In the genomic region with DNA sequence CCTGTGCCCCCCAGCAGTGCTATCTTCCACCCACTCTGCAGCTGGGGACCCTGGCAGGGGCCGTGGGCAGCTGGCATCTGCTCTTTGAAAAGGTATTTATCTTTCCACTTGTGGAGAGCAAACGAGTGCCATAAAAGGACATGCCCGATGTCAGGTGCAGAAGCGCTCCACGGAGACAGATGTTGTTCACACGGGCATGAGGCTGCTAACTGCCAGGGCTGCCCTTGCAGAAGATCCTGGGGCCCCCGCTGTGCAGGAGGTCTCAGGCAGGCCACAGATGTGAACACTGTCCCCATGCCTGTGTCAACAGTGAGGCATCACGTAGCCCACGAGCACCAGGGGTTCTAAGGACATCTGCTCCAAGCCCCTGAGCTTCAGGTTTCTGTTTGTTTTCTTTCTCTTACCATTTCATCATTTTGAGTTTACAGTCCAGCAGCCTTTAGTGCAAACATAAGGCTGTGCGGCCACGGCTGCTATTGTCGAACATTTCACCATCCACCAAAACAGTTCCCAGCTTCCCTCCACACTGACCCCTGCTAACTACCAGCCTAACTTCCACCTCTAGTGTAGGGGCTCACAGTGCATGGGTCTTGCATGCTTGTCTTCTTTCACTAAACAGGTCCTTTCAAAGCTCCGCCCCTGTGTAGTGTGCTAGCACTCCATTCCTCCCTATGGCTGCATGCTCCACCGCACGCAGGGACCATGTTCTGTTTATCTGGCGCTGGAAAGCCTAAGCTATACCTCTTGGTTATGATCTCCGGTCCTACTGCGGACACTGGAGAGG, we compare ENCODE assay signal across 12 mouse cellular contexts. TPM values are rescaled to one million over a fixed set of nuclear protein-coding genes. Genes with fewer than 3 reads are reported as not detected.
DNase-seq lines count a peak whose midpoint lies in the region; ATAC-seq and TF ChIP-seq lines count a peak whose summit lies in the region.
"Had no signal": no experiment of that assay in that cellular context is flagged by ENCODE, and none has a peak within 500 bp of the region (broad histone marks: within the 10 kb centered on the region; RNA-seq: fewer than 3 reads in every experiment).

No protein-coding gene starts in this region.

- no peak for ATAC-seq in kidney, postnatal 0 days (replicated peaks; ENCODE audit: low FRiP score, low read depth)
- peak; percentile 72 for ATAC-seq in intestine, embryonic 16.5 days
- ATAC-seq in stomach, embryonic 15.5 days (ENCODE audit: insufficient read depth, low FRiP score, low read depth) = peak; percentile 71; the same call in 1 of the 2 replicates
- no peak for ATAC-seq in granulocyte monocyte progenitor cell, adult 5-6 weeks (replicated peaks; ENCODE audit: poor library complexity, severe bottlenecking)
- ATAC-seq: midbrain, embryonic 13.5 days had no signal

- H3K27ac ChIP-seq in kidney, postnatal 0 days = no peak overlapping the region
- H3K27ac ChIP-seq in intestine, embryonic 16.5 days (ENCODE audit: low read length) = peak overlapping the region; percentile 69
- peak overlapping the region; percentile 51 for H3K27ac ChIP-seq in stomach, embryonic 15.5 days
- H3K27ac ChIP-seq: embryonic facial prominence, embryonic 13.5 days; heart, adult 2 months; midbrain, embryonic 13.5 days had no signal

- no peaks in the 10 kb centered on the region for H3K9me3 ChIP-seq in kidney, postnatal 0 days (replicated peaks; ENCODE audit: low read length)
- H3K9me3 ChIP-seq in intestine, embryonic 16.5 days (ENCODE audit: control insufficient read depth, low read length) = no peaks in the 10 kb centered on the region
- no peaks in the 10 kb centered on the region for H3K9me3 ChIP-seq in stomach, embryonic 15.5 days
- H3K9me3 ChIP-seq: embryonic facial prominence, embryonic 13.5 days; midbrain, embryonic 13.5 days had no signal

- TF ChIP-seq CTCF in kidney, postnatal 0 days (IDR thresholded peaks at IDR 0.05; ENCODE audit: low read depth) = no peak

- H3K4me1 ChIP-seq in kidney, postnatal 0 days (replicated peaks; ENCODE audit: insufficient read depth, low read length) = peaks cover 22% of the 10 kb centered on the region; the same call in 1 of the 2 replicates
- peaks cover 26% of the 10 kb centered on the region for H3K4me1 ChIP-seq in intestine, embryonic 16.5 days (ENCODE audit: control insufficient read depth, insufficient read depth, low read length)
- H3K4me1 ChIP-seq in stomach, embryonic 15.5 days = peaks cover 22% of the 10 kb centered on the region

- no peak overlapping the region for H3K9ac ChIP-seq in kidney, postnatal 0 days (ENCODE audit: low read depth, low read length)
- no peak overlapping the region for H3K9ac ChIP-seq in intestine, embryonic 16.5 days (ENCODE audit: low read depth, low read length)
- H3K9ac ChIP-seq in stomach, embryonic 15.5 days = no peak overlapping the region
- H3K9ac ChIP-seq: embryonic facial prominence, embryonic 13.5 days; midbrain, embryonic 13.5 days had no signal

- no peaks in the 10 kb centered on the region for H3K27me3 ChIP-seq in kidney, postnatal 0 days (ENCODE audit: insufficient read depth, low read length)
- no peaks in the 10 kb centered on the region for H3K27me3 ChIP-seq in intestine, embryonic 16.5 days (replicated peaks; ENCODE audit: control insufficient read depth, insufficient read depth, low read length)
- no peaks in the 10 kb centered on the region for H3K27me3 ChIP-seq in stomach, embryonic 15.5 days (replicated peaks)
- H3K27me3 ChIP-seq: embryonic facial prominence, embryonic 13.5 days; midbrain, embryonic 13.5 days had no signal

- 25% methylated on average over 18 of the region's 18 CpGs for WGBS in kidney, postnatal 0 days
- WGBS in intestine, embryonic 16.5 days = 43% methylated on average over 18 of the region's 18 CpGs
- 43% methylated on average over 18 of the region's 18 CpGs for WGBS in stomach, embryonic 15.5 days

- H3K36me3 ChIP-seq in kidney, postnatal 0 days (ENCODE audit: insufficient read depth, low read length) = no peaks in the 10 kb centered on the region
- no peaks in the 10 kb centered on the region for H3K36me3 ChIP-seq in intestine, embryonic 16.5 days (ENCODE audit: control insufficient read depth, insufficient read depth, low read length)
- H3K36me3 ChIP-seq in stomach, embryonic 15.5 days = no peaks in the 10 kb centered on the region
- H3K36me3 ChIP-seq: embryonic facial prominence, embryonic 13.5 days; midbrain, embryonic 13.5 days had no signal

- DNase-seq in embryo, embryonic 10.5 days (ENCODE audit: low spot score) = peak; percentile 31
- no peak for DNase-seq in embryo, embryonic 9.5 days (ENCODE audit: extremely low spot score)
- DNase-seq in kidney, postnatal 0 days (ENCODE audit: low spot score) = no peak
- no peak for DNase-seq in kidney, postnatal 14 days
- no peak for DNase-seq in gastrocnemius, adult 18-20 months (ENCODE audit: low spot score)
- DNase-seq: layer of hippocampus, postnatal 36 days had no signal

- H3K4me2 ChIP-seq in kidney, postnatal 0 days (ENCODE audit: low read length) = 0 out of 2 replicates have a peak overlapping the region, but pooled peaks have one; percentile 16
- H3K4me2 ChIP-seq in intestine, embryonic 16.5 days (ENCODE audit: low read depth, low read length) = no peak overlapping the region
- H3K4me2 ChIP-seq in stomach, embryonic 15.5 days = peak overlapping the region; percentile 1; the same call in 1 of the 2 replicates
- H3K4me2 ChIP-seq: embryonic facial prominence, embryonic 13.5 days; midbrain, embryonic 13.5 days had no signal

- no peak overlapping the region for H3K4me3 ChIP-seq in kidney, postnatal 0 days (replicated peaks; ENCODE audit: low read depth, low read length)
- no peak overlapping the region for H3K4me3 ChIP-seq in intestine, embryonic 16.5 days (ENCODE audit: low read length)
- no peak overlapping the region for H3K4me3 ChIP-seq in stomach, embryonic 15.5 days (replicated peaks)
- H3K4me3 ChIP-seq: embryonic facial prominence, embryonic 13.5 days; heart, adult 2 months; midbrain, embryonic 13.5 days had no signal

RNA-seq across cellular contexts. Expression of gene Pitpnm2, which starts 17.0 kb away (rescaled TPM):
- 3.0 and 3.1 TPM in 2 replicates for polyA plus RNA-seq in kidney, postnatal 0 days (2015; fragmentation: Nextera tagmentation; extraction: Ambion mirVana)
- polyA plus RNA-seq in intestine, embryonic 16.5 days (2015; fragmentation: Nextera tagmentation; extraction: Ambion mirVana) = 1.8 and 2.4 TPM in 2 replicates
- polyA plus RNA-seq in stomach, embryonic 15.5 days (2015; fragmentation: Nextera tagmentation; extraction: Ambion mirVana) = 5.1 and 5.2 TPM in 2 replicates
- total RNA-seq in granulocyte monocyte progenitor cell, adult 5-6 weeks (2014; fragmentation: Nextera tagmentation) = 8.8 and 10.4 TPM in 2 replicates
- 3.1 and 4.1 TPM in 2 replicates for total RNA-seq in granulocyte monocyte progenitor cell, adult 5-6 weeks (2017)
- 10 to 100 TPM; 19.6 to 20.9 TPM for total RNA-seq in gastrocnemius, adult 18-20 months (2021)

Comparison
In these comparisons a context has a peak if more than half of its experiments do, and no peak if none do; other contexts are left out.
1. ATAC-seq: peak in intestine, embryonic 16.5 days (single experiment) and stomach, embryonic 15.5 days (single experiment); none in kidney, postnatal 0 days (single experiment) and granulocyte monocyte progenitor cell, adult 5-6 weeks (single experiment).